Mouse (Mus musculus): Measurements from ENCODE around the gene Nol8.

The Nol8 gene

GRCm38 (mm10) chr13:49652481-49653179 lies at the start of gene Nol8, which contains the start of gene Cenpp:
Gene Nol8, plus strand, starts transcription at chr13:49653078.
Gene Cenpp, minus strand, starts transcription at chr13:49652785.
- peak; percentile 100 for DNase-seq

DNA sequence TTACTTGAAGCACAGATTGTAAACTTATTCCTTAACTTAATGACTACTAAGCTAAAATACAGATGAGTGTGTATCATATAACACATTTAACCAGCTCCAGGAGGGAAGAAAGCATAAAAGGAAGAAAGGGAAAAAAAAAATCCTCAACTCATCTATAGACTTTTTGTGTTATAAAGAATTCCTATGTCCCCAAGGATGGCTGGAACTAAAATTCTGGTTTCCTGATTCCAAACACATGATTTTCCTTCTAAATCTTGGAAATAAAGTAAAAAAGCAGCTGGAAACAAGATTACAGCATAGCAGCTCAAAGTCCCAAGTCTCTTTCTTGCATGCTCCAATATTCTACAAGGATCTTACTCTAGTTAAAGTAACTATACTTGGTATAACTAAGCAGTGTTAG lies 49.3 kb upstream of the Nol8 start:
- no peak for DNase-seq

- DNase-seq = peak; percentile 97
These were observed 45.2 kb upstream of the Nol8 start, which contains the start of gene Ogn for GRCm38 (mm10) chr13:49607714-49608113. Gene Ogn, plus strand, starts transcription at chr13:49608046.

DNA sequence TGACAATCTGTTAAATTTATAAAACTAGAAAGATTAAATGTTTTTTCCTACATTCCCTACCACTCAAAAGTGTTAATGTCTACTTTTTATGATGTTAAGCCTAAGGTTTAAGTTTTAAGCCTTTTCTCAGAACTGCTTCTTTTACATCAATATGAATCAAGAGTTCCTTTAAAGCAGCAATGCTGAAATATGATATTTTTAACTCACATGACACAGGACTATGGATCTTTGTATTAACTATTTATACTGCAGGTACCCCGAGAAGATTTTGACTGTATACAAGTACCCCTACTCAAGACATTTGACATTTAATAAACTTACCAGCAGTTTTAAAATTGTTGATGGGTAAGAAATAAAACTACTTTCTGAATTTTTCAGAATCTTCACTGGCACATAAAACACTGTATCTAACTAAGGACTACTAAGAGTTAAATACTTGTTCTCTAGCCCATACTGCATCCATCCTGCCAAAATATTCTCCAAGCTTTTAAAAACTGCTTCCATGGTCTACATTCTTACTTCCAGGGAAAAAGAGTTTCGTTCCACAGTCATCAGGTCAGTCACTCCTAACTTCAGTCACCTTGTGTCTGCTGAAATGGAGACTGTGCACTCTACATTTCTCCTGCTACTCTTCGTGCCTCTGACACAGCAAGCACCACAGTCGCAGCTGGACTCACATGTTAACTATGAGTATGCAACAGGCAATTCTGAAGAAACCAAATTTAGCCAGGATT lies 44.1 kb upstream of the Nol8 start:
- no peak for DNase-seq

GRCm38 (mm10) chr13:49617021-49617420 lies 35.9 kb upstream of the Nol8 start:
- no peak for DNase-seq

- no peak for DNase-seq
These were observed 34.5 kb upstream of the Nol8 start for GRCm38 (mm10) chr13:49618365-49618764.

DNA sequence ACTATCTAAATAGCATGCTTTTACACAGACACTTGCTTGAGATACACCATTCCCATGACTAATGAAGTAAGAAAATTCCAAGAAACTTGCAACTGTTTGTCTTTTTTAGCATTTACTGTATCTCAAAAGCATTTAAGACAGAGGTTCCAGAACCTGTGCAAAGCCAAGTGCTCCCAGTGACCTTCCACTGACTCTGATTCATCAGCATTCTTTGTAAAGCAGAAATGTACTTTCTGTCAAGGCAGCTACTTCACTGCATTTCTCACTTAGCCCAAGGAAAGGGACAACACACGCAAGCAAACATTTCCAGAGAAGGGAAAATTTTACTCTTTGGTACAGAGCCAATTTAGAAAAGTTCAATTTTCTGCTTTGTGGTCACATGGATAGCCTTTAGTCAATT lies 29.7 kb upstream of the Nol8 start:
- DNase-seq = no peak

DNA sequence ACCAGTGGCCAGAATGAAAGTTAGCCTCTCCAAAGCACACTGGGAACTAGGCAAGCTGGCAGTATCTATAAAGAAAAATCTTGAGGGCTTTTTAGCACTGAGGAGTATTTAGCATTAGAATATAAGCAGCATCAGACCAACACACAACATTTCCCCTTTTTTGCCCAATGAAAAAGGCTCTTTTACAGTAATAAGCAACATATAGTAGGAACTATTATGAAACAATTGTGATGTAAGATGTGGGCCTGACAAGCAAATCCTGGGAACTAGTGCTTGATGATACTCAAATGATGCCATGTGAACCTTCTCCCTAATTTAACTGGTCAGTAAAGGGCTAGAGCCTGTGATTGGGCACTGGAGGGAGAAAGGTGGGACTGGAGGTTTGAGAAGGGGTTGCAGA lies 24.7 kb upstream of the Nol8 start:
- no peak for DNase-seq

- peak; percentile 95 for DNase-seq
These were observed 23.8 kb upstream of the Nol8 start for GRCm38 (mm10) chr13:49629076-49629475.

- DNase-seq = no peak
These were observed 12.9 kb upstream of the Nol8 start for GRCm38 (mm10) chr13:49639965-49640364.

DNA sequence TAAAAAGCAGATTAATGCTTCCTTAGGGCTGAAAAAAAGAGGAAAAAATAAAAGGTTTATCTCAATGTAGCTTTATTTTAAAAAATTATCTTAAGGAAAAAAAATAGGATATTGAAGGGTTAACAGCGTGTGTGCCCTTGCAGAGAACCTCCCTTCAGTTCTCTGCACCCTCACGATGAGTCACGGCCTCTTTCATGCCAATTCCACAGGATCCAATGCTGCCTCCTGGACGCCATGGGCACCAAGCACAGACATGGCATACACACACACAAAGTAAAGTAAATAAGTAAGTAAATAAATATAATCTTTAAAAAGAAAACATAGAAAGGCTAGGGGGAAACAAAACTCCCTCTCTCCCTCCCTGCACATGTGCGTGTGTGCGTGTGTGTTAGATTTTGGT lies 10.2 kb upstream of the Nol8 start:
- no peak for DNase-seq

DNA sequence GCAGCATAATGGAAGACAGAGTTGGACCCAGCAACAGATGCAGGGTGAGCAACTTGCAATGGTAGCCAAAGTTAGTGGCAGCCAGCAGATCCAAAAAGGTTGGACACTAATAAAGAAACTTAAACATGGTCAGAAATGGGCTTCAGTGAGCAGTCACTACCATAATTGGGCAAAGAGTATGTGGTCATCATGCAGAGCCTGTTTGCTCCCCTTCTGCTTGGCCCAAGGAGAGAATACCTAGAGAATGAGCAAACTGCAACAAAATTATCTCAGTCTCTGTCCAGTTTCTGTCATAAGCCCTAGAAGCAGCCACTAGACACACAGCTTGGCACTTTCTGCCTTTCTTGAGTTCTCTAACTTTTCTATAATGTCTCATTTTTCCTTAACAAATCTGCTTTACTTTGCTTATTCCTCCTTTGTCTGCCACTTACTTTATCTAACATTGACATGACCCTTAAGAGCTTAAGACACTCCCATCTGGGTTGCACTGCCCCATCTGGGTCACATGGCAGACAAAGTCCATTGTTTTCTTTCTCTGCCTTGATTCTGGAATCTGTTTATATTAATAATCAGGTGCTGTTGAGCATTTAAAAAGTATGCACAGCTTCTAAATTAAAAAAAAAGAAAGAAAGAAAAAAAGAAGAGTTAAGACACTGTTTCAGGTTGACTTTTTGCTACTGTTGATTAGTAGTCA lies 9.1 kb upstream of the Nol8 start:
- no peak for DNase-seq

DNA sequence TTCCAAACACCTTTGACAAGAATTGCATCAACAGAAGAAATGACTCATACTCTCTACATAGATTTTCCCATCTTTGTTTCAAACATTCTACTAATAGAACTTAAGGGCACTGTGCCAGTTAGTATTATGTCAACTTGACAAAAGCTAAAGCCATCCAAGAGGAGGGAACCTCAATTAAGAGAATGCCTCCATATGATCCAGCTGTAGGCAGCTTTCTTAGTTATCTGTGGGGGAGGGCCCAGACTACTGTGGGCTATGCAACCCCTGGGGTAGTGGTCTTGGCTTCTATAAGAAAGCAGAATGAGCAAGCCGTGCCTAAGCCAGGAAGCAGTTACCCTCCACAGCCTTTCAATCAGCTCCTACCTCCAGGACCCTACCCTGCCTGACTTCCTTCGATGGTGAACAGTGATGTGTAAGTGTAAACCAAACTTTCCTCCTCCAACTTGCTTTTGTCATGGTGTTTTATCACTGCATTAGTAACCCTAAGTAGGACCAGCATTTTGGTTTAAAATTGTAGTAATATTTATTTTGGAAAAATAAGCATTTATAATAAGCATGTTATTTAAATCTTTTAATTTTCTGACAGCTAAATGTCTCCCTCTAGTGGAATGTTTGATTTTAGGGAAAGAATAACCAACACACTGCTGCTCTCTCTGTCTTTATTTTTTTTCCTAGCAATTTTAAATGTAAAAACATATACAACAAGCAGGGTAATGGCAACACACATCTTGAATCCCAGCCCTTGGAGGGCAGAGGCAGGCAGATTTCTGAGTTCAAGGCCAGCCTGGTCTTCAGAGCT lies 7.9 kb upstream of the Nol8 start:
- peak; percentile 92 for DNase-seq

GRCm38 (mm10) chr13:49646019-49646418 lies 6.9 kb upstream of the Nol8 start:
- DNase-seq = no peak

GRCm38 (mm10) chr13:49651136-49651535 lies 1.7 kb upstream of the Nol8 start:
- no peak for DNase-seq

GRCm38 (mm10) chr13:49651781-49652351 lies 1.0 kb upstream of the Nol8 start:
- DNase-seq = no peak

- no peak for DNase-seq
These were observed 283 bp downstream of the Nol8 start for GRCm38 (mm10) chr13:49653180-49653541.

GRCm38 (mm10) chr13:49677793-49678192 lies 24.9 kb downstream of the Nol8 start:
- DNase-seq = peak; percentile 35

- peak; percentile 100 for DNase-seq
These were observed 28.7 kb downstream of the Nol8 start, which contains the start of gene Iars for GRCm38 (mm10) chr13:49681351-49682232. Gene Iars, plus strand, starts transcription at chr13:49682100.

GRCm38 (mm10) chr13:49682233-49682846 lies 29.5 kb downstream of the Nol8 start:
- peak; percentile 42 for DNase-seq

- DNase-seq = peak; percentile 79
These were observed 31.4 kb downstream of the Nol8 start for GRCm38 (mm10) chr13:49684266-49684665.
